15 mouse cellular contexts compared by ENCODE assay signal in the genomic region with DNA sequence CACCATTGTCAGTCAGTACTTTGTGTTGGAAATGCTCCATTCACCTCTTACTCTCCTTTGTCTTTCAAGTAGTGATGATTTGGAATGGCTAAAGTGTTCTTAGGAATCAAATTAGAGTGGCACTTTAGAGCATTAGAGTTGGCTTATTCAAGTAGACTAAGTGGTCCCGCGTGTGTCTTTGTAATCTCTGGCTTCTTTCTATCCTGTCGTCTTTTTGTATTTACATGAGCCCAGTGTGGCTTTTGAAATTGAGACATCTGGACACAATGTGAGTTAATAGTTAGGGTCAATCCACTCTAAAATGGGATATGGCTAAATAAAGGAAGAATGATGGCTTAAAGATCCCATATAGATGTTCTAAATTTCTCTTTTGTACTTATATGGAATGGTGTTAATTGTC.
"Had no signal": no experiment of that assay in that cellular context is flagged by ENCODE, and none has a peak within 500 bp of the region (broad histone marks: within the 10 kb centered on the region; RNA-seq: fewer than 3 reads in every experiment).

No protein-coding gene starts in this region.

- DNase-seq: cerebellum, adult 9-10 months; cerebellum, adult 9-11 months; cerebellum, postnatal 10 days; cerebellum, postnatal 14 days; cerebellum, postnatal 25 days; cerebellum, postnatal 36 days; embryo, embryonic 11 days; forebrain, postnatal 0 days; gastrocnemius, adult 2 months; gastrocnemius, postnatal 10 days; gastrocnemius, postnatal 25 days; gastrocnemius, postnatal 36 days; heart, adult 11 months; heart, adult 18-20 months; heart, adult 2 months had no signal
